Mouse (Mus musculus) embryonic facial prominence, embryonic 11.5 days (tissue): ENCODE data around the gene Epb41l5. TPM values are rescaled to one million over a fixed set of nuclear protein-coding genes. Genes with fewer than 3 reads are reported as not detected.

Experiments
- ATAC-seq: fragments of 200-750 bp; cut with Nextera tagmentation; replicated peaks from 2 replicates; pipeline ENCODE4 v1.8.0; 2017; ENCODE audit warnings: low read depth; ENCODE audit not compliant: insufficient number of reproducible peaks, low FRiP score, low TSS enrichment
- DNase-seq: peaks from one replicate; pipeline ENCODE4 v3.0.0-alpha.2; 2015; ENCODE audit warnings: low spot score
- H3K27ac ChIP-seq: fragments of 300-500 bp; sonication (generic); replicated peaks from 2 replicates; pipeline ENCODE4 v1.5.1; 2014; ENCODE audit warnings: mild to moderate bottlenecking, low read depth, low read length, control low read depth
- H3K27me3 ChIP-seq: fragments of 300-500 bp; sonication (generic); 2 replicates; pipeline ENCODE4 v1.6.1; 2014; ENCODE audit warnings: mild to moderate bottlenecking, low read length, moderate library complexity, mixed read lengths; ENCODE audit not compliant: control insufficient read depth, insufficient read depth
- H3K36me3 ChIP-seq: fragments of 300-500 bp; sonication (generic); replicated peaks from 2 replicates; pipeline ENCODE4 v1.6.1; 2014; ENCODE audit warnings: low read depth, mild to moderate bottlenecking, low read length, moderate library complexity, mixed read lengths; ENCODE audit not compliant: control insufficient read depth, insufficient read depth
- H3K4me1 ChIP-seq: fragments of 300-500 bp; sonication (generic); 2 replicates; pipeline ENCODE4 v1.6.1; 2014; ENCODE audit warnings: low read length, mixed read lengths; ENCODE audit not compliant: control insufficient read depth, insufficient read depth
- H3K4me2 ChIP-seq: fragments of 300-500 bp; sonication (generic); 2 replicates; pipeline ENCODE4 v1.6.1; 2014; ENCODE audit warnings: low read depth, mild to moderate bottlenecking, control low read depth, low read length, moderate library complexity
- H3K4me3 ChIP-seq: fragments of 300-500 bp; sonication (generic); 2 replicates; pipeline ENCODE4 v1.5.1; 2014; ENCODE audit warnings: low read depth, low read length, control low read depth
- H3K9ac ChIP-seq: fragments of 300-500 bp; sonication (generic); replicated peaks from 2 replicates; pipeline ENCODE4 v1.6.1; 2014; ENCODE audit warnings: mild to moderate bottlenecking, control low read depth, low read length
- H3K9me3 ChIP-seq: fragments of 300-500 bp; sonication (generic); replicated peaks from 2 replicates; pipeline ENCODE4 v1.6.1; 2016; ENCODE audit warnings: mild to moderate bottlenecking, low read length, inconsistent platforms, mixed read lengths; ENCODE audit not compliant: control insufficient read depth
- WGBS: fragments of 180-500 bp; shearing (Covaris S2); extraction: QIAGEN DNeasy Blood & Tissue Kit; methylation state at CpG from one replicate; pipeline ENCODE4 v1.1.7; 2014; 5-methylcytosine and 5-hydroxymethylcytosine counted together
- polyA plus RNA-seq: library from polyadenylated mRNA; unstranded; fragments of >200 nt; fragmentation: Nextera tagmentation; extraction: Ambion mirVana; gene quantifications from 2 replicates; pipeline ENCODE4 v1.2.1, GENCODE M21; 2014

The Epb41l5 gene
- polyA plus RNA-seq, 1 experiment from 2014 or later: 21.4 TPM

GRCm38 (mm10) chr1:119548668-119549326 lies 100.0 kb downstream of the Epb41l5 start:
- Histone ChIP-seq H3K4me2 (no peak overlapping the region), H3K4me1 (no peaks in the 10 kb centered on the region), H3K4me3 (no peak overlapping the region), H3K9ac (no peak overlapping the region), H3K27me3 (no peaks in the 10 kb centered on the region), H3K36me3 (no peaks in the 10 kb centered on the region; the same call in 1 of the 2 replicates), H3K9me3 (no peaks in the 10 kb centered on the region), H3K27ac (no peak overlapping the region)
- WGBS: 69% methylated on average over 7 of the region's 7 CpGs
- no peak for ATAC-seq
- peak; percentile 84 for DNase-seq

- DNase-seq: no peak
- H3K4me2 ChIP-seq: no peak overlapping the region
Observed at GRCm38 (mm10) chr1:119546490-119546889, 102.3 kb downstream of the Epb41l5 start.

GRCm38 (mm10) chr1:119545671-119546070 lies 103.1 kb downstream of the Epb41l5 start:
- Histone ChIP-seq H3K9me3 (no peaks in the 10 kb centered on the region), H3K27ac (no peak overlapping the region), H3K4me3 (no peak overlapping the region), H3K4me2 (no peak overlapping the region), H3K9ac (no peak overlapping the region), H3K27me3 (no peaks in the 10 kb centered on the region), H3K4me1 (no peaks in the 10 kb centered on the region), H3K36me3 (no peaks in the 10 kb centered on the region; the same call in 1 of the 2 replicates)
- DNase-seq (no peak), ATAC-seq (no peak)
- 88% methylated on average over 4 of the region's 4 CpGs for WGBS

More at GRCm38 (mm10) chr1:119546490-119546889, 102.3 kb downstream of the Epb41l5 start:
- no peaks in the 10 kb centered on the region; the same call in 1 of the 2 replicates for H3K36me3 ChIP-seq
- H3K9ac ChIP-seq: no peak overlapping the region
- no peaks in the 10 kb centered on the region for H3K4me1 ChIP-seq
- H3K27me3 ChIP-seq: no peaks in the 10 kb centered on the region
- 77% methylated on average over 3 of the region's 3 CpGs for WGBS
- no peaks in the 10 kb centered on the region for H3K9me3 ChIP-seq
- no peak for ATAC-seq
- H3K4me3 ChIP-seq: no peak overlapping the region
- no peak overlapping the region for H3K27ac ChIP-seq

GRCm38 (mm10) chr1:119545164-119545563 lies 103.6 kb downstream of the Epb41l5 start:
- Histone ChIP-seq H3K9ac (no peak overlapping the region), H3K27ac (no peak overlapping the region), H3K4me3 (no peak overlapping the region), H3K27me3 (no peaks in the 10 kb centered on the region), H3K4me1 (no peaks in the 10 kb centered on the region), H3K9me3 (no peaks in the 10 kb centered on the region), H3K36me3 (no peaks in the 10 kb centered on the region; the same call in 1 of the 2 replicates), H3K4me2 (no peak overlapping the region)
- DNase-seq (no peak), ATAC-seq (no peak)
- 78% methylated on average over 2 of the region's 2 CpGs for WGBS

GRCm38 (mm10) chr1:119544611-119545155 lies 104.1 kb downstream of the Epb41l5 start:
- DNase-seq (no peak), ATAC-seq (no peak)
- 88% methylated on average over 5 of the region's 5 CpGs for WGBS
- H3K36me3 ChIP-seq: no peaks in the 10 kb centered on the region; the same call in 1 of the 2 replicates
- no peaks in the 10 kb centered on the region for H3K4me1 ChIP-seq
- H3K9ac ChIP-seq: no peak overlapping the region
- no peak overlapping the region for H3K4me2 ChIP-seq
- no peak overlapping the region for H3K4me3 ChIP-seq
- H3K27ac ChIP-seq: no peak overlapping the region
- H3K9me3 ChIP-seq: no peaks in the 10 kb centered on the region
- no peaks in the 10 kb centered on the region for H3K27me3 ChIP-seq

GRCm38 (mm10) chr1:119543316-119543715 lies 105.5 kb downstream of the Epb41l5 start:
- Histone ChIP-seq H3K9ac (no peak overlapping the region), H3K9me3 (no peaks in the 10 kb centered on the region), H3K27ac (no peak overlapping the region), H3K4me2 (no peak overlapping the region), H3K4me1 (no peaks in the 10 kb centered on the region), H3K4me3 (no peak overlapping the region), H3K27me3 (no peaks in the 10 kb centered on the region), H3K36me3 (no peaks in the 10 kb centered on the region; the same call in 1 of the 2 replicates)
- ATAC-seq: no peak
- DNase-seq: no peak
- 92% methylated on average over 6 of the region's 6 CpGs for WGBS

GRCm38 (mm10) chr1:119541570-119541969 lies 107.2 kb downstream of the Epb41l5 start:
- Histone ChIP-seq H3K4me2 (no peak overlapping the region), H3K9ac (no peak overlapping the region), H3K27me3 (no peaks in the 10 kb centered on the region), H3K27ac (no peak overlapping the region), H3K4me3 (no peak overlapping the region), H3K4me1 (no peaks in the 10 kb centered on the region), H3K9me3 (no peaks in the 10 kb centered on the region), H3K36me3 (no peaks in the 10 kb centered on the region)
- peak; percentile 14; the same call in 1 of the 2 replicates for ATAC-seq
- DNase-seq: no peak
- 68% methylated on average over 3 of the region's 3 CpGs for WGBS

- Histone ChIP-seq H3K9ac (no peak overlapping the region), H3K27ac (no peak overlapping the region), H3K4me2 (no peak overlapping the region), H3K9me3 (no peaks in the 10 kb centered on the region), H3K4me3 (no peak overlapping the region), H3K4me1 (no peaks in the 10 kb centered on the region), H3K27me3 (no peaks in the 10 kb centered on the region), H3K36me3 (no peaks in the 10 kb centered on the region)
- DNase-seq: peak; percentile 13
- ATAC-seq: peak; percentile 62; the same call in 1 of the 2 replicates
- WGBS: 78% methylated on average over 9 of the region's 9 CpGs
Observed at GRCm38 (mm10) chr1:119540836-119541557, 107.8 kb downstream of the Epb41l5 start.
